In the genomic region with DNA sequence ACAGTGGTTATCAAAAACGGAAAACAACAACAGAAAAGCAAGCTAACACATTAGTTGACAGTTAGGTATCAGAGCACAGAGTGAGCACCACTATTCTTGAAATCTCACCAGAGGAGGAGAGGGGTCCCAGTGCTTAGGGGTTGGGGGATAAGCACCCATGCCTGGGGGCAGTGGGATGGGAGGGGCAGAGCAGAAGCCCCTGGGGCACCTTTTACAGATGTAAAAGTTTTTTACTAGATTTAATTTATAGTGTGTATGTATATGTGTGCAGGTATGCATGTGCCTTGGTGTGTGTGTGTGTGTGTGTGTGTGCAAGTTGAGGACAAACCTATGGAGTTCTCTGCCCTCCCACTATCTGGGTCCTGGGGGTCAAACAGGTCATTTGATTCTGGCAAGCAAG, we compare ENCODE assay signal across 22 mouse cellular contexts.
DNase-seq lines count a peak whose midpoint lies in the region; ATAC-seq and TF ChIP-seq lines count a peak whose summit lies in the region.
"Had no signal": no experiment of that assay in that cellular context is flagged by ENCODE, and none has a peak within 500 bp of the region (broad histone marks: within the 10 kb centered on the region; RNA-seq: fewer than 3 reads in every experiment).

No protein-coding gene starts in this region.

- no peak overlapping the region for H3K4me3 ChIP-seq in intestine, embryonic 14.5 days (ENCODE audit: low read depth, low read length)
- H3K4me3 ChIP-seq in intestine, embryonic 15.5 days (replicated peaks): no peak overlapping the region
- no peak overlapping the region for H3K4me3 ChIP-seq in lung, embryonic 14.5 days (ENCODE audit: low read depth, low read length)
- H3K4me3 ChIP-seq in midbrain, embryonic 11.5 days (ENCODE audit: low read depth, low read length): no peak overlapping the region
- no peak overlapping the region for H3K4me3 ChIP-seq in midbrain, embryonic 14.5 days (replicated peaks; ENCODE audit: low read depth, low read length)

- H3K9me3 ChIP-seq in intestine, embryonic 14.5 days (ENCODE audit: control insufficient read depth, low read length): no peaks in the 10 kb centered on the region
- no peaks in the 10 kb centered on the region for H3K9me3 ChIP-seq in intestine, embryonic 15.5 days
- no peaks in the 10 kb centered on the region for H3K9me3 ChIP-seq in lung, embryonic 14.5 days (ENCODE audit: low read depth, low read length)
- H3K9me3 ChIP-seq in midbrain, embryonic 11.5 days (ENCODE audit: control insufficient read depth, low read length): no peaks in the 10 kb centered on the region
- H3K9me3 ChIP-seq in midbrain, embryonic 14.5 days (ENCODE audit: control insufficient read depth, low read length): no peaks in the 10 kb centered on the region

- WGBS in intestine, embryonic 14.5 days: 92% methylated on average over 1 of the region's 1 CpGs
- WGBS in intestine, embryonic 15.5 days: 78% methylated on average over 1 of the region's 1 CpGs
- 93% methylated on average over 1 of the region's 1 CpGs for WGBS in lung, embryonic 14.5 days
- 91% methylated on average over 1 of the region's 1 CpGs for WGBS in midbrain, embryonic 11.5 days
- 100% methylated on average over 1 of the region's 1 CpGs for WGBS in midbrain, embryonic 14.5 days

- no peaks in the 10 kb centered on the region for H3K4me1 ChIP-seq in intestine, embryonic 14.5 days (replicated peaks; ENCODE audit: control insufficient read depth, insufficient read depth, low read length)
- peaks cover 3% of the 10 kb centered on the region; the same call in 1 of the 2 replicates for H3K4me1 ChIP-seq in intestine, embryonic 15.5 days (replicated peaks)
- no peaks in the 10 kb centered on the region for H3K4me1 ChIP-seq in lung, embryonic 14.5 days (ENCODE audit: insufficient read depth)
- H3K4me1 ChIP-seq in midbrain, embryonic 11.5 days (ENCODE audit: control insufficient read depth, insufficient read depth, low read length): peaks cover 5% of the 10 kb centered on the region
- peaks cover 7% of the 10 kb centered on the region for H3K4me1 ChIP-seq in midbrain, embryonic 14.5 days (ENCODE audit: control insufficient read depth, insufficient read depth, low read length)

- H3K36me3 ChIP-seq in intestine, embryonic 14.5 days (ENCODE audit: control insufficient read depth, insufficient read depth, low read length): no peaks in the 10 kb centered on the region
- H3K36me3 ChIP-seq in intestine, embryonic 15.5 days: no peaks in the 10 kb centered on the region
- H3K36me3 ChIP-seq in lung, embryonic 14.5 days (ENCODE audit: insufficient read depth): no peaks in the 10 kb centered on the region
- H3K36me3 ChIP-seq in midbrain, embryonic 11.5 days (ENCODE audit: control insufficient read depth, insufficient read depth, low read length): no peaks in the 10 kb centered on the region
- no peaks in the 10 kb centered on the region for H3K36me3 ChIP-seq in midbrain, embryonic 14.5 days (ENCODE audit: control insufficient read depth, insufficient read depth, low read length)
- H3K36me3 ChIP-seq: G1E had no signal

- H3K4me2 ChIP-seq in intestine, embryonic 14.5 days (ENCODE audit: low read length): no peak overlapping the region
- no peak overlapping the region for H3K4me2 ChIP-seq in intestine, embryonic 15.5 days (replicated peaks)
- no peak overlapping the region for H3K4me2 ChIP-seq in lung, embryonic 14.5 days
- H3K4me2 ChIP-seq in midbrain, embryonic 11.5 days: no peak overlapping the region
- no peak overlapping the region for H3K4me2 ChIP-seq in midbrain, embryonic 14.5 days (ENCODE audit: low read length)

- no peak for TF ChIP-seq CTCF in lung, embryonic 14.5 days (IDR thresholded peaks at IDR 0.05; ENCODE audit: low read depth)

- 0 out of 2 replicates have a peak, but pooled peaks cover 2% of the 10 kb centered on the region for H3K27me3 ChIP-seq in intestine, embryonic 14.5 days (replicated peaks; ENCODE audit: control insufficient read depth, insufficient read depth, low read length)
- peaks cover 2% of the 10 kb centered on the region for H3K27me3 ChIP-seq in intestine, embryonic 15.5 days (replicated peaks)
- H3K27me3 ChIP-seq in lung, embryonic 14.5 days (ENCODE audit: insufficient read depth, low read length): no peaks in the 10 kb centered on the region
- peaks cover 2% of the 10 kb centered on the region; the same call in 1 of the 2 replicates for H3K27me3 ChIP-seq in midbrain, embryonic 11.5 days (ENCODE audit: control insufficient read depth, insufficient read depth, low read length)
- H3K27me3 ChIP-seq in midbrain, embryonic 14.5 days (ENCODE audit: control insufficient read depth, insufficient read depth, low read length): no peaks in the 10 kb centered on the region
- H3K27me3 ChIP-seq: CH12.LX, Patski had no signal

- 0 out of 2 replicates have a peak, but pooled peaks have one; percentile 4 for ATAC-seq in intestine, embryonic 14.5 days (replicated peaks; ENCODE audit: low FRiP score, low TSS enrichment, low read depth)
- no peak for ATAC-seq in intestine, embryonic 15.5 days
- 0 out of 2 replicates have a peak, but pooled peaks have one; percentile 22 for ATAC-seq in lung, embryonic 14.5 days (ENCODE audit: insufficient read depth)
- no peak for ATAC-seq in midbrain, embryonic 11.5 days (ENCODE audit: low FRiP score)
- ATAC-seq in midbrain, embryonic 14.5 days (ENCODE audit: low FRiP score, low TSS enrichment): no peak
- ATAC-seq: activated CD4-positive, CD25-positive, alpha-beta regulatory T cell, adult 4 months; CD4-positive, CD25-positive, alpha-beta regulatory T cell, adult 4 months; Patski had no signal

- H3K27ac ChIP-seq in intestine, embryonic 14.5 days (ENCODE audit: low read depth): no peak overlapping the region
- no peak overlapping the region for H3K27ac ChIP-seq in intestine, embryonic 15.5 days
- no peak overlapping the region for H3K27ac ChIP-seq in lung, embryonic 14.5 days (ENCODE audit: low read depth)
- H3K27ac ChIP-seq in midbrain, embryonic 11.5 days (ENCODE audit: low read depth, low read length): no peak overlapping the region
- no peak overlapping the region for H3K27ac ChIP-seq in midbrain, embryonic 14.5 days (replicated peaks; ENCODE audit: low read depth, low read length)

- H3K9ac ChIP-seq in intestine, embryonic 14.5 days (ENCODE audit: low read length): no peak overlapping the region
- no peak overlapping the region for H3K9ac ChIP-seq in intestine, embryonic 15.5 days
- no peak overlapping the region for H3K9ac ChIP-seq in lung, embryonic 14.5 days
- no peak overlapping the region for H3K9ac ChIP-seq in midbrain, embryonic 11.5 days (ENCODE audit: low read length)
- H3K9ac ChIP-seq in midbrain, embryonic 14.5 days (replicated peaks; ENCODE audit: low read length): no peak overlapping the region

- peak; percentile 76 for DNase-seq in heart, adult 11 months
- DNase-seq in heart, adult 9 months (ENCODE audit: low spot score in 2 of 2): no peak
- DNase-seq in intestine, embryonic 14.5 days (ENCODE audit: low spot score): no peak
- no peak for DNase-seq in lung, embryonic 14.5 days
- DNase-seq in lung, postnatal 36 days: no peak
- peak; percentile 72 for DNase-seq in midbrain, embryonic 11.5 days (ENCODE audit: low spot score, missing footprints)
- no peak for DNase-seq in midbrain, embryonic 14.5 days
- DNase-seq: adrenal gland, adult 2 months; adrenal gland, adult 8-10 months; adrenal gland, postnatal 10 days; adrenal gland, postnatal 14 days; adrenal gland, postnatal 25 days; adrenal gland, postnatal 36 days; B cell, adult 2 months; cerebellum, adult 11 months; cerebellum, adult 11-12 months had no signal

Comparison
In these comparisons a context has a peak if more than half of its experiments do, and no peak if none do; other contexts are left out.
1. DNase-seq: peak in heart, adult 11 months (single experiment) and midbrain, embryonic 11.5 days (single experiment); none in heart, adult 9 months (0 of 2), intestine, embryonic 14.5 days (single experiment), lung, embryonic 14.5 days (single experiment), lung, postnatal 36 days (single experiment) and midbrain, embryonic 14.5 days (single experiment).
2. ATAC-seq: peak in intestine, embryonic 14.5 days (single experiment) and lung, embryonic 14.5 days (single experiment); none in intestine, embryonic 15.5 days (single experiment), midbrain, embryonic 11.5 days (single experiment) and midbrain, embryonic 14.5 days (single experiment).